Mouse (Mus musculus) small intestine, adult 2 months (tissue): Measurements from ENCODE around the gene Pla2g6. TPM values are rescaled to one million over a fixed set of nuclear protein-coding genes. Genes with fewer than 3 reads are reported as not detected.

Experiments used
- H3K27ac ChIP-seq: fragments of 200-500 bp; 2 replicates; pipeline ENCODE4 v1.5.1; 2012; ENCODE audit warnings: low read depth, low read length, control low read depth, inconsistent platforms; ENCODE audit not compliant: insufficient read depth
- H3K27me3 ChIP-seq: fragments of 200-500 bp; 2 replicates; pipeline ENCODE4 v1.6.1; 2012; ENCODE audit warnings: mild to moderate bottlenecking, moderate library complexity, low read length, inconsistent platforms; ENCODE audit not compliant: control insufficient read depth, insufficient read depth
- H3K36me3 ChIP-seq: fragments of 200-500 bp; 2 replicates; pipeline ENCODE4 v1.6.1; 2012; ENCODE audit warnings: mild to moderate bottlenecking, low read length, control low read depth, inconsistent platforms; ENCODE audit not compliant: control insufficient read depth, insufficient read depth
- H3K4me1 ChIP-seq: fragments of 200-500 bp; 2 replicates; pipeline ENCODE4 v1.6.1; 2012; ENCODE audit warnings: low read length, inconsistent platforms, mixed read lengths; ENCODE audit not compliant: control insufficient read depth, insufficient read depth, insufficient read length
- H3K4me3 ChIP-seq: fragments of 200-500 bp; 2 replicates; pipeline ENCODE4 v1.5.1; 2012; ENCODE audit warnings: low read depth, mild to moderate bottlenecking, control low read depth, inconsistent platforms, low read length, moderate library complexity
- CTCF ChIP-seq: fragments of 200-500 bp; IDR thresholded peaks from 2 replicates; pipeline ENCODE4 v1.5.1; 2012; ENCODE audit warnings: low read depth, mild to moderate bottlenecking, control low read depth, inconsistent platforms, low read length, moderate library complexity, mixed read lengths; ENCODE audit not compliant: insufficient replicate concordance, insufficient read length; ENCODE audit errors: extremely low read depth
- POLR2A ChIP-seq: fragments of 200-500 bp; IDR thresholded peaks from 2 replicates; pipeline ENCODE4 v1.6.1; 2012; ENCODE audit warnings: low read depth, mild to moderate bottlenecking, control low read depth, inconsistent platforms, low read length, moderate library complexity
- WGBS: fragments of 180-500 bp; shearing (Covaris S2); methylation state at CpG from one replicate; pipeline ENCODE4 v1.1.7; 2018; 5-methylcytosine and 5-hydroxymethylcytosine counted together
- polyA plus RNA-seq: library from polyadenylated mRNA; depleted of rRNA; stranded (reverse); fragments of >200 nt; gene quantifications from 2 replicates; pipeline ENCODE4 v1.2.3, GENCODE M21; 2012

The Pla2g6 gene
- polyA plus RNA-seq, 1 experiment: 40.2 TPM

DNA sequence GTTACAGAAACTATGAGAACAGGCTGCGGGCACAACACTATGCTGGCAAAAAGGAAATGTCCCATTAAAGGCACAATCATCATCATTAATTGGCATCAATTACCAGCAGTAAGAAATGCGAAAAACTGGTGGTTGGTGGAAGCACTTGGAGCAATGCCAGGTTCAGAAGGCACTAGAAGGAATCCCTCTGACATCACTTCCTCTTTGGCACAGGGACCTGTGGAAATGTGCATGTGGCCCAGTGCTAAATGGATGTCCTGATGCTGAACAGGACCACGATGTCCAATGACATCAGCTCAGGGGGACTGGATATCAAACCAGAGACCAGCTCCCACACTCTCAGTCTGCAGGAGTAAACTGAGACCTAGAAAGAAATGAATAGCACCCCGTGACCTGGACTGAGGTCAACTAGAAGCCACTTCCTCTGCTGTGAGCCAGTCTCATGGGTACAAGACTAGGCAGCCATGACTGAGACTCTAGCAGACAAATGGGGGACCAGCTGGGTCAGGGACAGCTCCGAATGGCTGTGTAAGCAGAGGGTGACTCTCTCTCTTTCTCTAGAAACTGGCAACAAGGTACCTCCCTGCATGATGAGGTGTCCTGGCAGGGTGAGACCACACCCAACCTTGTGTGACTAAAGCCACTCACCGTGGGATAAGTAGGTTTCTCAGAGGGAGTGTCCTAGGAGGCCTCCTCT lies 14.6 kb upstream of the Pla2g6 start:
- Histone ChIP-seq H3K4me1 (peaks cover 10% of the 10 kb centered on the region; the same call in 1 of the 2 replicates), H3K36me3 (no peaks in the 10 kb centered on the region), H3K27me3 (no peaks in the 10 kb centered on the region), H3K4me3 (no peak overlapping the region), H3K27ac (no peak overlapping the region)
- 60% methylated on average over 6 of the region's 6 CpGs for WGBS
- TF ChIP-seq CTCF: no peak
- TF ChIP-seq POLR2A: no peak

- 71% methylated on average over 5 of the region's 5 CpGs for WGBS
- TF ChIP-seq POLR2A (no peak), CTCF (no peak)
Observed at GRCm38 (mm10) chr15:79338978-79339377, 10.8 kb upstream of the Pla2g6 start.

GRCm38 (mm10) chr15:79335061-79335655 lies 7.0 kb upstream of the Pla2g6 start:
- Histone ChIP-seq H3K4me3 (no peak overlapping the region), H3K4me1 (peaks cover 8% of the 10 kb centered on the region; the same call in 1 of the 2 replicates), H3K27me3 (no peaks in the 10 kb centered on the region), H3K36me3 (no peaks in the 10 kb centered on the region), H3K27ac (no peak overlapping the region)
- TF ChIP-seq POLR2A: no peak
- no peak for TF ChIP-seq CTCF
- 74% methylated on average over 7 of the region's 7 CpGs for WGBS

More at GRCm38 (mm10) chr15:79338978-79339377, 10.8 kb upstream of the Pla2g6 start:
- H3K27ac ChIP-seq: no peak overlapping the region
- H3K4me3 ChIP-seq: no peak overlapping the region
- H3K27me3 ChIP-seq: no peaks in the 10 kb centered on the region
- no peaks in the 10 kb centered on the region for H3K36me3 ChIP-seq
- H3K4me1 ChIP-seq: peaks cover 13% of the 10 kb centered on the region; the same call in 1 of the 2 replicates

DNA sequence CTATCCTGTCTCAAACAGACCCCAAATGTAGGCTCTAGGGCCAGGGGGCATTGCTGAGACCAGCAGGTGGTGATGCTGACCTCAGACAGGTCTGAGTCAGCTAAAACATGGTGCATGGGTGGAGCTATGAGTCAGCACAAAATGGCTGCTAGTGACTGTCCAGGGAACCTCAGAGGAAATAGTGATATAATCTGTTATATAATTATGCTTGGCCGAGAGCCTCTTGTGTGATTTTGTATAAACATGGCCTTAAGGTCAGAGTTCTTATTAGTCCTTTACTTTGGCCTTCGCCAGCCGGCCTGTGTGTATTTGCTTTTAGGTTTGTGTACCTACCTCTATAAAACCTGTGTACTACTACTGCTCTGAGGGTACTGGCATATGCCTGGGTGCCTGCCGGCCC lies 5.2 kb upstream of the Pla2g6 start:
- Histone ChIP-seq H3K27me3 (no peaks in the 10 kb centered on the region), H3K27ac (0 out of 2 replicates have a peak overlapping the region, but pooled peaks have one; percentile 36), H3K4me3 (no peak overlapping the region), H3K4me1 (peaks cover 8% of the 10 kb centered on the region; the same call in 1 of the 2 replicates), H3K36me3 (no peaks in the 10 kb centered on the region)
- no peak for TF ChIP-seq POLR2A
- no peak for TF ChIP-seq CTCF
- WGBS: 9% methylated on average over 4 of the region's 4 CpGs

DNA sequence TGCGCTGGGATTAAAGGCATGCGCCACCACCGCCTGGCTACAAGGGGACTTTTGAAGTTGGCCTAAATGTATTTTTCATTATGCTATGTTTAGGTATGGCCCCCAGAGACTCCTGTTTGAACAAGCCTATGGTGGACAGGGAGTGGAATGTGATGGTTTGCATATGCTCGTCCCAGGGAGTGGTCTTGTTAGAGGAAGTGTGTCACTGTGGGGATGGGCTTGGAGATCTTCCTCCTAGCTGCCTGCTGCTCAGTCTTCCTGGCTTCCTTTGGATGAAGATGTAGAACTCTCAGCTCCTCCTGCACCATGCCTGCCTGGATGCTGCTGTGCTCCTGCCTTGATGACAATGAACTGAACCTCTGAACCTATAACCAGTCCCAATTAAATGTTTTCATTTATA lies 2.3 kb upstream of the Pla2g6 start:
- Histone ChIP-seq H3K27me3 (no peaks in the 10 kb centered on the region), H3K4me1 (peaks cover 16% of the 10 kb centered on the region), H3K4me3 (no peak overlapping the region), H3K36me3 (no peaks in the 10 kb centered on the region), H3K27ac (no peak overlapping the region)
- 84% methylated on average over 4 of the region's 4 CpGs for WGBS
- TF ChIP-seq POLR2A: no peak
- TF ChIP-seq CTCF: no peak

GRCm38 (mm10) chr15:79329979-79330363 lies 1.8 kb upstream of the Pla2g6 start:
- no peaks in the 10 kb centered on the region for H3K27me3 ChIP-seq
- H3K4me1 ChIP-seq: peaks cover 16% of the 10 kb centered on the region
- no peaks in the 10 kb centered on the region for H3K36me3 ChIP-seq
- no peak overlapping the region for H3K27ac ChIP-seq
- H3K4me3 ChIP-seq: no peak overlapping the region
- 83% methylated on average over 6 of the region's 6 CpGs for WGBS
- TF ChIP-seq CTCF (no peak), POLR2A (no peak)

DNA sequence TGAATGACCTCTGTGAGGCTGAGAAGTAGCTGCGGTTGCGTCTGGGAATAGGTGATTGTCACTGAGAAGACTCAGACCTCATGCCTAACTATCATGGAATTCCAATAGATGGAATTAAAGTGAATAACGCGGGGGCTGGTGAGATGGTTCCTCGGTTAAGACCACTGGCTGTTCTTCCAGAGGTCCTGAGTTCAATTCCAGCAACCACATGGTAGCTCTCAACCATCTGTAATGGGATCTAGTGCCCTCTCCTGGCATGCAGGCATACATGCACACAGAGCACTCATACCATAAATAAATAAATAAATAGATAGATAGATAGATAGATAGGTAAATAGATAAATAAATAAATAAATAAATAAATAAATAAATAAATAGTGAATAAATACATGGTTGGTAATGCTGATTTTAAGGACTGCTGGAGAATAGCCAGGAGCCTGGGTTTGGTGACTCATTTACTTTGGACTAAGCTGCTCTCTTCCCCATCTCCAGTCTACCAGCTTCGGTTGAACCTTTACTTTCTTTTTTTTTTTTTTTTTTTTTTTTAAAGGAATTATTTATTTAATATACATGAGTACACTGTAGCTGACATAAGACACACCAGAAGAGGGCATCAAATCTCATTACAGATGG lies 1.3 kb upstream of the Pla2g6 start:
- whole genome bisulfite sequencing: 92% methylated on average over 6 of the region's 6 CpGs
- Histone ChIP-seq H3K27me3 (no peaks in the 10 kb centered on the region), H3K4me3 (no peak overlapping the region), H3K36me3 (no peaks in the 10 kb centered on the region), H3K27ac (no peak overlapping the region), H3K4me1 (peaks cover 18% of the 10 kb centered on the region)
- no peak; the same call in 1 of the 2 replicates for TF ChIP-seq CTCF
- TF ChIP-seq POLR2A: no peak
